Mouse (Mus musculus) Patski (cell line): ENCODE measurements around the gene Zfand3. TPM values are rescaled to one million over a fixed set of nuclear protein-coding genes. Genes with fewer than 3 reads are reported as not detected.

Experiments used
- ATAC-seq: fragments of 100-300 bp; one replicate; pipeline ENCODE4 v1.8.0; 2021
- CTCF ChIA-PET: fragments of 350-600 bp; sonication (Branson Sonifier 250); formaldehyde crosslinking; loops from one replicate; lab custom pipeline; 2022; ENCODE audit warnings: inconsistent platforms; lab: Charles Lee
- POLR2A ChIA-PET: fragments of 350-600 bp; sonication (Branson Sonifier 250); formaldehyde crosslinking; loops from one replicate; lab custom pipeline; 2022; ENCODE audit warnings: antibody characterized with exemption, inconsistent platforms; lab: Charles Lee
- DNase-seq: peaks from one replicate; pipeline ENCODE4 v3.0.0-alpha.2; 2011; ENCODE audit warnings: low read depth, low spot score
- H3K27me3 ChIP-seq: fragments of 371-371 bp; one replicate; pipeline ENCODE4 v1.5.1; 2021
- CTCF ChIP-seq: fragments of 100-300 bp; IDR thresholded peaks from one replicate; pipeline ENCODE4 v1.5.1; 2021
- in situ Hi-C: fragments of 300-500 bp; cut with MboI; formaldehyde crosslinking; loops from 3 replicates; pipeline ENCODE4 v1.11.1; 2018; ENCODE audit warnings: low pct_unique_long_range_greater_than_20kb, mixed read lengths
- polyA plus RNA-seq: library from polyadenylated mRNA; unstranded; gene quantifications from one replicate; pipeline ENCODE4 v1.2.3, GENCODE M21; 2021

Gene Zfand3
- polyA plus RNA-seq, 1 experiment from 2014 or later, result 133 TPM

DNA sequence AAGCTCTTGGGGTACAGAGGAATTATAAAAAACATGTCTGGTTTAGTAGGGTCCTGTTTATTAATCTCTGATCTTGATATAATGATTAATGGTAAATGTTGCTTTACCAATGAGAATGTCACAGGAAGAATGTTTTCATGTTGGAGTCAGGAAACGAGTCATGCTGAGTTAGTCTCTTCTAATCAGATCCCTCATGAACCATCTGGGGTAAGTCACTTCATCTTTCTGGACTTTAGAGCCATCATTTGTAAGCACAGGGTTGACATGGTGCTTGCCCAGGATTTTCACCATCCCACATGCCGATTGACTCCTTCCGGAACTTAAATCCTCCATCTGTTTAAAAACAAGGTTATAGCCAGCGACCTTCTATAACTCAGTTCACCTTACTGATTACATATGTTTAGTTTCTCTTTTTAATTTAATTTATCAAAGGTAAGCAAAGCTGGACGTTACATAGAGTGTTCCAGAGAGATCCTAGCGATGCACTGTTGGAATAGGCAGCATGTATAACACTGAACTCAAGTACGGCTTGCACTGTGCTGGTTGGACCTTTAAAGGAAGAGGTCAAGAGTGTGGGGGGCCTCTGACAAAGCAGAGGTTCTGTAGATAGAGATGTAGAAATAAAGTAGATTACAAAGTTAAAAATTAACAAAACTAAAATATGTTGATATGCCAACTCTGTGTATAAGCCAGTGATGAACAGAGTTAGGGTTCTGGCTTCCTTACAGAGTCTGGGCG lies 56.7 kb downstream of the Zfand3 start:
- POLR2A ChIA-PET, result interaction anchor here (0.7 kb wide), 1 partner anchor 180 kb away, joined by 3 read pairs; no protein-coding TSS in a partner anchor
- TF ChIP-seq CTCF, result no peak
- CTCF ChIA-PET, result no interaction called here
- H3K27me3 ChIP-seq, result no peaks in the 10 kb centered on the region
- in situ Hi-C loops, result no loop called here
- ATAC-seq (no peak), DNase-seq (no peak)

DNA sequence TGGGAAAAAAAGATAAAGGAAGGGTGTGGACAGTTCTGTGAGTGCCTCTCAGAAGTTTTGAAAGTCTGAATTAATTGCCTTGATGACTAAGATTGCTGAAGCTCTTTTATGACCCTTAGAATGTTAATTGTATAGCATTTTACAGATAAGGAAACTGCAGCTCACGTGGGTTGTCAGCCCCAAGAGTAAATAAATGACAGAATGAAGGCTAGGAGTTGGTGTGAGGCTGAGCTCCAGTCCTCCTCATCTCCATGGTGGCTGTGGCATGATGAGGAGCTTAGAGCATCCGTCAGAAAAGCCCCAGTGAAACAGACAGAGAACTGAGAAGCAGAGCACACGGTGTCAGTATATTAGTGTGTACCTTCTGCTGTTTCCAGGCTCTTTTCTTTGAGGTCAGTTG lies 59.3 kb downstream of the Zfand3 start:
- H3K27me3 ChIP-seq, result no peaks in the 10 kb centered on the region
- DNase-seq, result no peak
- in situ Hi-C loops, result no loop called here
- no peak for TF ChIP-seq CTCF
- no peak for ATAC-seq
- ChIA-PET CTCF (interaction anchor here (0.9 to 1.6 kb wide), 4 partner anchors 9 to 373 kb away, joined by 3 to 7 read pairs (median 3); no protein-coding TSS in a partner anchor), POLR2A (no interaction called here)

DNA sequence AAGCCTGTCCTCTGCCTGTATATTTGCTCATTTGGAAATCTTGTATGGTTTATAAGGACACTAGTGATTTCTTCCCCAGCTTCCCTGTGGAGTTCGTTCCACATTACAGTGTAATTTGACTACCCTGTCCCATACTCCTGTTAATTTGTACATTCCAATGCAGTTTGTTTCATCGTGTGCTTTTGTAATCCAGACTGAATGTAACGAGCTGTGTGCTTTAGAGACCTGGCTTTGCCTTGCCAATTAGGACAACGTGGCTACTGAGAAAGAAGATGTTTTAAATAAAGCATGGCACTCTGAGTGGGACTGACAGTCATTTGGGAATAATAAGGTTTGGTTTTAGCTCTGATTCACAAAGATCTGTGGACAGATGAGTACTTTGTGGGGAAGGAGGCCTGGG lies 60.2 kb downstream of the Zfand3 start:
- H3K27me3 ChIP-seq, result no peaks in the 10 kb centered on the region
- DNase-seq (no peak), ATAC-seq (no peak)
- POLR2A ChIA-PET, result interaction anchor here (1.3 kb wide), 1 partner anchor 11 kb away, joined by 6 read pairs; no protein-coding TSS in a partner anchor
- CTCF ChIA-PET, result interaction anchor here (0.9 to 1.6 kb wide), 5 partner anchors 10 to 372 kb away, joined by 3 to 7 read pairs (median 3); no protein-coding TSS in a partner anchor
- in situ Hi-C loops, result no loop called here
- TF ChIP-seq CTCF, result no peak

DNA sequence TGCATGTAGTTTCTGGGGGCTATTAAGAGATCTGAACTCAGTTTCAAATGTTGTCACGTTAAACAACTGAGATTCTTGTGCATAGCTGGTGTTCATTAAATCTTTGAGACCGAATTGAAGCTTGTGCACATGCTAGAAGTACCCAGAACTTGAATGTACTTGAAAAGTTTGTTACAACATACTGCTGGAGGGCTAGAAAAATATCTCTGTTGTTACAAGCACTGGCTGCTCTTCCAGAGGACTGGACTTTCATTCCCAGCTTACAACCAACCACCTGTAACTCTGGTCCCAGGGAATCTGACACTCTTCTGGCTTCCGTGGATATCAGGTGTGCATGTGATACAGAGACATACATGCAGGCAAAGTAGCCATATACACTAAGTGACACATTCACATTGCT lies 65.2 kb downstream of the Zfand3 start:
- no peak for TF ChIP-seq CTCF
- in situ Hi-C loops, result no loop called here
- POLR2A ChIA-PET, result no interaction called here
- no peak for ATAC-seq
- CTCF ChIA-PET, result interaction anchor here (1.1 kb wide), 1 partner anchor 12 kb away, joined by 3 read pairs; no protein-coding TSS in a partner anchor
- no peak for DNase-seq
- no peaks in the 10 kb centered on the region for H3K27me3 ChIP-seq

DNA sequence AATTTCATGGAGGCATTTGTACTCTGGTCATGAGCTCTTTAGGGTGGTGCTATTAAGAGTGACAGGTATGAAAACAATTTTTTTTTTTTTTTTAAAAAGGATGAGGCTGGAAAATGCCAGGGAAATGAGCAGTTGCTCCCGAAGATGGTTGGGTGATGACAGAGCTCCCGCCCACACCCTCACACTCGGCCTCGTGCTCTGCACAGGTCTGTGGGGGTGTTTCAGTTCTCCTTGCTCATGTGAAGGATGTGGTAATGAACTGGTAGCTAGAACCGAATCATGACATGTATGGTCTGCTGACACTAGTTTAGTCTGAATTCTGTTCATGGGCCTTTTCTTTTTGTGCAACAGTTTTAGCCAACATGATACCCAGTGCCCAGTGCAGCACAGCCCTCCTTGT lies 66.1 kb downstream of the Zfand3 start:
- in situ Hi-C loops, result no loop called here
- ChIA-PET POLR2A (interaction anchor here (0.8 kb wide), 1 partner anchor 43 kb away, joined by 3 read pairs; no protein-coding TSS in a partner anchor), CTCF (no interaction called here)
- DNase-seq, result no peak
- H3K27me3 ChIP-seq, result no peaks in the 10 kb centered on the region
- ATAC-seq, result no peak
- TF ChIP-seq CTCF, result no peak

DNA sequence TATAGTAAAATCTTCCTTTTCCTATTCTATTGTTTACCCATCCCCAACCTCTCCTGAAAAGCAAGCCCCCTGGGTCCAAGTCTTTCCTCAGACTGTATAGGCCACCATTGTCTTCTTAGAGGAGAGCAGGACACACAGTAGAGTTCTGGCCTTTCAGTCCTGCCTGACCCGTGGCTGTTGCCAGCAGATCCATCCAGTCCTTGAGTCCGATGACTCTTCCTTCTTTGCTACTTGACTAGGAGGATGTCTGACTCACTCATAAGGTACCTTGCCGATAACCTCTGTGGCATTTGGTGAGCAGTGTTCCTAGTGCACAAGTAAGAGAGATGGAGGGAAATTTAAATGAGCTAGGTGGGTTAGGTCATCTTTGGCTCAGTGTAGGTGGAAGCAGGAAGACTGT lies 68.1 kb downstream of the Zfand3 start:
- ATAC-seq (no peak), DNase-seq (no peak)
- in situ Hi-C loops, result no loop called here
- ChIA-PET CTCF (interaction anchor here (1.2 kb wide), 1 partner anchor 48 kb away, joined by 3 read pairs; no protein-coding TSS in a partner anchor), POLR2A (interaction anchor here (1.2 kb wide), 1 partner anchor 17 kb away, joined by 3 read pairs; no protein-coding TSS in a partner anchor)
- TF ChIP-seq CTCF, result no peak
- no peaks in the 10 kb centered on the region for H3K27me3 ChIP-seq

DNA sequence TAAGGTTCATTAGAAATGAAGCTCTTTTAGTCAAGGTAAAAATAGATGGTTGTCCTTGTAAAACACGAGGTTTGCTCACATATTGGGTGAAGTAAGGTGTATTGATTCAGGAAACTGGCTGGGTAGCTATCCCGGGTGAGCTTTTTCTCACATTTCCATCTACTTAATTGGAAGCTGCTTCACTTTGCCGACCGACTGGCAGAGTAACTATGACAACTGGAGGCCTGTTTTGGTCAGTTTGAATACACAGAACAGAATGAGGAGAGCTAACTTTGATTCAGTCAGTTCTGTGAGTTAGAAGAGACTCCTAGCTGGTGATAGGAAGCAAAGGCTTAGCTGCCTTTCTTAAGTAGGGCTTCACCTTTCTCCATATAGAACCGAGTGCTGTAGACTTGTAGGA lies 71.4 kb downstream of the Zfand3 start:
- no peak for DNase-seq
- CTCF ChIA-PET, result interaction anchor here (1.0 to 1.5 kb wide), 4 partner anchors 8 to 14 kb away, joined by 3 to 4 read pairs (median 4); no protein-coding TSS in a partner anchor
- no peak for ATAC-seq
- H3K27me3 ChIP-seq, result no peaks in the 10 kb centered on the region
- TF ChIP-seq CTCF, result no peak
- in situ Hi-C loops, result no loop called here
- POLR2A ChIA-PET, result interaction anchor here (0.5 to 1.3 kb wide), 3 partner anchors 11 to 88 kb away, joined by 3 to 6 read pairs (median 3); no protein-coding TSS in a partner anchor

DNA sequence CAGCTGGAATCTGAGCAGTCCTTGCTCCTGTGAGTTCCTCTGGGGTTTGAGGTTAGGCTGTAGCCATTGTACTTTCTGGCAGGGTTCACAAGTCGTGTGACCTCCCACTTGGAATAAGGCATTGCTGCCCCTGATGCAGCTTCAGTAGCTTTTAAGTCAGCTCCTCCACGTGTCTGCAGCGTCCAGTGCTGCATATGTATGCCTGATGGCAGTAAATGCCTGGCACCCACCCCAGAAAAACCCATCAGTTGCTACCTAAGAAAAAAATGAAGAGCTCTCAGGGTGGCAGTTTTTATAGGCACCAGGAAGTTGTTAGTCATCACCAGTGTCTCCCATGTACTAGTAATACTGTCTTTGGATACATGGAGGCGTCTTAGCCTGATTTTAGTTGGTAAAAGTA lies 79.5 kb downstream of the Zfand3 start:
- CTCF ChIA-PET, result interaction anchor here (0.9 to 1.3 kb wide), 4 partner anchors 9 to 93 kb away, joined by 3 to 5 read pairs (median 4); no protein-coding TSS in a partner anchor
- TF ChIP-seq CTCF, result no peak
- in situ Hi-C loops, result no loop called here
- POLR2A ChIA-PET, result no interaction called here
- H3K27me3 ChIP-seq, result no peaks in the 10 kb centered on the region
- ATAC-seq (peak; percentile 31), DNase-seq (no peak)

DNA sequence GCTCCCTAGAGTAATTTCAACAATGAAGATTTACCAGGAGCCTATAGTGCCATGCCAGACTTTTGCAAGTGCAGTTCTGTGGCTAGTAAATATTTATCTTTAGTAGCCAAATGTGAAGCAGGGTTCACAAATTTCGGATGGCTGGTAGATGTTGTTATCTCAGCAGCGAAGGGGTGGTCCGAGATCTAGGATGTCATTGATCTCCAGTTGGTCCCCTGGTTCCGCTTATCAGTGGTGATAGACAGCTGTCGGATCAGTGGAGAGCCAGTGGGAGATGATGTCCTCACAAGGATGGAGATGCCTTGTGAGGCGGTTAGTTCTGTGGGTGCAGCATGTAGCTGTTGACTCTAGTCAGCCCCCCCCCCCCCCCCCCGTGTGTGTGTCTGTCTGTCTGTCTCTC lies 82.2 kb downstream of the Zfand3 start:
- ATAC-seq (no peak), DNase-seq (no peak)
- ChIA-PET CTCF (no interaction called here), POLR2A (interaction anchor here (0.7 kb wide), 1 partner anchor 239 kb away, joined by 4 read pairs; no protein-coding TSS in a partner anchor)
- in situ Hi-C loops, result no loop called here
- no peaks in the 10 kb centered on the region for H3K27me3 ChIP-seq
- no peak for TF ChIP-seq CTCF

DNA sequence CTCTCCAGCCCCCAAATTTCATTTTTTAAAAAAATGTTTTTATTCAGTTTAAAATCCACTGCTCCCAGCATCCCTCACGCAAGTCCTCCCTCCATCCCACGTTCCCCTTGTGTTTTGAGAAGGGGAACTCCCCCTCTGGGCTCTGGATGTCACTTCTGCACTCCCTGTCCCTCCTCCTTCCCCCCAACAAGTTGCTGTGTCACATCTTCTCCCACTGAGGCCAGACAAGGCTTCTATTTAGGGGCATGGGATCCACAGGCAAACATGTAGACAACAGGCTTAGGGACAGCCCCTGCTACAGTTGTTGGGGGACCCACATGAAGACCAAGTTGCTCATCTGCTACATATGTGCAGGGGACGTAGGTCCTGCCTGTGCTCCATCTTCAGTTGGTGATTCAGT lies 83.9 kb downstream of the Zfand3 start:
- DNase-seq, result no peak
- CTCF ChIA-PET, result no interaction called here
- ATAC-seq, result no peak
- H3K27me3 ChIP-seq, result no peaks in the 10 kb centered on the region
- TF ChIP-seq CTCF, result no peak
- in situ Hi-C loops, result no loop called here
- POLR2A ChIA-PET, result interaction anchor here (0.6 kb wide), 1 partner anchor 53 kb away, joined by 3 read pairs; no protein-coding TSS in a partner anchor

DNA sequence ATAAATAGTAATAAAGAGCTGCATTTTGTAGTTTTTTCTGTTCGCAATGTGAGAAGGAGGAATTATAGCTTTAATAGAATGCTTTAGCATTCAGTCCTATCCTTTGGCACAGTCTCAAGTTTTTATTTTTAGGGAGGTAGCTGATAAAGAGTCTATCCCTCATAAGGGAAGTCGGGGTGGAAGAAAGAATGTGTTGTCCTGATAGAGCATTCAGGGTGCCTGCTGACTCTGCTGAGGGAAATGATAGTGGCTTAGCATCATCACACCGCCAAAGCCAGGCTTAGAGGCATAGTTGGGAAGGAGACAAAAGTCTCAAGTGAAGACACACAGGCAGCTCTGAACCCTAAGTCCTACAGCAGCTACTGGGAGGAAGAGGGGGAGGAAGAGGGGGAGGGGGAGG lies 85.9 kb downstream of the Zfand3 start:
- TF ChIP-seq CTCF, result no peak
- ChIA-PET POLR2A (interaction anchor here (1.3 kb wide), 1 partner anchor 15 kb away, joined by 3 read pairs; no protein-coding TSS in a partner anchor), CTCF (no interaction called here)
- no peak for ATAC-seq
- H3K27me3 ChIP-seq, result no peaks in the 10 kb centered on the region
- no peak for DNase-seq
- in situ Hi-C loops, result no loop called here
